Mouse (Mus musculus) midbrain, postnatal 0 days (tissue): ENCODE measurements around the gene Gprc5b. TPM values are rescaled to one million over a fixed set of nuclear protein-coding genes. Genes with fewer than 3 reads are reported as not detected.

Source experiments
- ATAC-seq: fragments of 200-750 bp; cut with Nextera tagmentation; 2 replicates; pipeline ENCODE4 v1.8.0; 2017; ENCODE audit warnings: moderate number of reproducible peaks, mild to moderate bottlenecking, moderate TSS enrichment, moderate library complexity; ENCODE audit not compliant: low FRiP score
- DNase-seq: peaks from one replicate; pipeline ENCODE4 v3.0.0-alpha.2; 2015; ENCODE audit warnings: low spot score
- H3K27ac ChIP-seq: fragments of 300-500 bp; sonication (generic); 2 replicates; pipeline ENCODE4 v1.5.1; 2014; ENCODE audit warnings: low read depth, mild to moderate bottlenecking, low read length, mixed read lengths
- H3K27me3 ChIP-seq: fragments of 300-500 bp; sonication (generic); 2 replicates; pipeline ENCODE4 v1.6.1; 2014; ENCODE audit warnings: low read length, control low read depth, mixed read lengths; ENCODE audit not compliant: insufficient read depth
- H3K36me3 ChIP-seq: fragments of 300-500 bp; sonication (generic); 2 replicates; pipeline ENCODE4 v1.6.1; 2014; ENCODE audit warnings: low read length, control low read depth, mixed read lengths; ENCODE audit not compliant: insufficient read depth
- H3K4me1 ChIP-seq: fragments of 300-500 bp; sonication (generic); 2 replicates; pipeline ENCODE4 v1.6.1; 2014; ENCODE audit warnings: mild to moderate bottlenecking, control low read depth, antibody characterized with exemption, low read length, mixed read lengths; ENCODE audit not compliant: insufficient read depth
- H3K4me2 ChIP-seq: fragments of 300-500 bp; sonication (generic); 2 replicates; pipeline ENCODE4 v1.6.1; 2014; ENCODE audit warnings: low read depth, mild to moderate bottlenecking, low read length, mixed read lengths; ENCODE audit not compliant: poor library complexity, severe bottlenecking
- H3K4me3 ChIP-seq: fragments of 300-500 bp; sonication (generic); 2 replicates; pipeline ENCODE4 v1.5.1; 2014; ENCODE audit warnings: low read depth, mild to moderate bottlenecking, low read length, moderate library complexity
- H3K9ac ChIP-seq: fragments of 300-500 bp; sonication (generic); replicated peaks from 2 replicates; pipeline ENCODE4 v1.6.1; 2014; ENCODE audit warnings: mild to moderate bottlenecking, low read length, moderate library complexity, mixed read lengths; ENCODE audit not compliant: poor library complexity, severe bottlenecking
- H3K9me3 ChIP-seq: fragments of 300-500 bp; sonication (generic); 2 replicates; pipeline ENCODE4 v1.6.1; 2016; ENCODE audit warnings: low read length, control low read depth
- CTCF ChIP-seq: IDR thresholded peaks from 2 replicates; pipeline ENCODE4 v1.5.1; 2016; ENCODE audit warnings: antibody characterized with exemption, mild to moderate bottlenecking
- WGBS: fragments of 180-500 bp; shearing (Covaris S2); extraction: QIAGEN DNeasy Blood & Tissue Kit; methylation state at CpG from one replicate; pipeline ENCODE4 v1.1.7; 2014; 5-methylcytosine and 5-hydroxymethylcytosine counted together
- polyA plus RNA-seq: library from polyadenylated mRNA; unstranded; fragments of >200 nt; fragmentation: Nextera tagmentation; extraction: Ambion mirVana; gene quantifications from 2 replicates; pipeline ENCODE4 v1.2.1, GENCODE M21; 2015
- total RNA-seq: library from RNA; depleted of rRNA; stranded (reverse); fragments of >200 nt; gene quantifications from 2 replicates; pipeline ENCODE4 v1.2.3, GENCODE M21; 2014

The Gprc5b gene
- total and polyA plus RNA-seq, 2 experiments from 2014 or later, result 6.6 to 30.1 TPM

DNA sequence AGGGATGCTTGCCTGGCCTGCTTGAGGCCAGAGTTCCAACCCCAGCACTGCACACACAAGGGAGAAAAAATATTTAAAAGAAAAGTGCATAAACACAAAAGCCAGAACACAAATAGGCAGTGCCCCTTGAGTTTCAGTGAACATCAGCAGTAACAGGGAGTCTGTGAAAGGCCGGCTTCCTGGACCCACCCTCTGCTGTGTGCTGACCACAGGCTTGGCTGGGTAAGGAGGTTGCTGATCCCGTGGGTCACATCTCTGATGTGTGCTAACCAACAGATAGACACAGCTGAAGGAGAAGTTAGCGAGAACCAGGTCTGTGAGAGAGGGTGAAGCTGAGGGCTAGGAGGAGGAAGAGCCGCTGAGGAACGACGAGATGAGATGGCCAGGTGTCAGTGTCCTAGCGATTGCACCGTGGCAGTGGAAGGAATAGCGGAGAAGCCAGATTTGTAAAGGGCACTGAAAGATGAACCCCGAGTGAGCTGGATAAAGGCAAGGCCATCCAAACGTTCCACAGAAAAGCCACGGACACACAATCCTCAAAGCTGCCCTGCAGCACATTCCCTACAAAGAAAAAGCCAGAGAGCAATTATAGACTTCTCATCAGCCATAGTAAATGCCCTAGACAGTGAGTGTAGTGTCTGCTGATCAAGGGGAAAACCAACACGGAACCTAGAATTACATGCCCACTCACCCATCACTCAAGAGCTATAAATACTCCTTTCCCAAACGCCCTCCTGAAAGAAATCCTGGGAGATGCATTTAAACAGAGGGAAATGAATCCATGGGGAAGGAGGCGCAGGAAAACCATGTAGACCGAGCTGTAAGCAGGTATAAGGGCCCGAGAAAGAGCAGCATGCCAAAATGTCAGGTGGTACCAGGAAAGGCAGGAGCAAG is 63.3 kb downstream of the Gprc5b start:
- no peaks in the 10 kb centered on the region; the same call in 1 of the 2 replicates for H3K4me1 ChIP-seq
- no peak for TF ChIP-seq CTCF
- H3K9me3 ChIP-seq, result no peaks in the 10 kb centered on the region
- H3K4me3 ChIP-seq, result no peak overlapping the region
- H3K36me3 ChIP-seq, result no peaks in the 10 kb centered on the region
- no peak for DNase-seq
- H3K9ac ChIP-seq, result no peak overlapping the region
- ATAC-seq, result no peak
- 80% methylated on average over 17 of the region's 17 CpGs for WGBS
- no peaks in the 10 kb centered on the region for H3K27me3 ChIP-seq
- H3K4me2 ChIP-seq, result no peak overlapping the region
- H3K27ac ChIP-seq, result no peak overlapping the region

DNA sequence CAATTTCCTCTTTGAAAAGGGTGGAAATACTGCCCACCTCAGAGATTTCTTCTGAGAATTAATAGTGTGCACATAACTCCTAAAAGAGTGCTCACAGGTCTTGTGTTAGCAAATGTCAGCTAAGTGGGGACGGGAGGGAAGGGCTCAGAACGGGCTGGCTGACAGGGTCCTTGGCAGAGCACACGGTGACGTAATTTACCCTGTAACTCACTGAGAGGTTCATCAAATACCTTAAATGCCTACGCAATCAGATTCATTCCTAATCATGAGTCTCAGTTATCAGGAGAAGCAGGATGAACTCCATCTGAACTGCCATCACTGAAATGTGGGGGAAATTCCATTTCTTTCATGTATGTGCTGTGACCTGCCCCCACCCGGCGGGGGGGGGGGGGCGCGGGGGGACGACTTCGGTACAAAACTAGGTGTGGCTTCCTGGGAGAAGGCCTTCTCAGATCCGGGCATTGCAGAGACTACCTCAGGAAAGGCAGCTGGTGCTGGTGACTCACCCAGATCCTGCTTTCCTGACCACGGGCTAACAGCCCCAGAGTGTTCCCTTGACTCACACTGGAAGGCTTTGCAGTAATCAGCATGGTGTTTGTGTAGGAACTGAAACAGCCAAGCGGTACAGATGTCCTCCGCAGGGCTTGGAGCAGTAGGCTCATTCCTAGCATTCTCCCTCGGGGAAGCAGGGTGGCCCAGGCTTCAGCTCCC is 65.3 kb downstream of the Gprc5b start:
- no peak for TF ChIP-seq CTCF
- no peak overlapping the region for H3K27ac ChIP-seq
- no peaks in the 10 kb centered on the region for H3K9me3 ChIP-seq
- no peaks in the 10 kb centered on the region for H3K36me3 ChIP-seq
- WGBS, result 47% methylated on average over 13 of the region's 16 CpGs
- no peak overlapping the region for H3K4me3 ChIP-seq
- H3K4me2 ChIP-seq, result no peak overlapping the region
- no peaks in the 10 kb centered on the region for H3K4me1 ChIP-seq
- no peaks in the 10 kb centered on the region for H3K27me3 ChIP-seq
- DNase-seq, result peak; percentile 31
- no peak for ATAC-seq
- H3K9ac ChIP-seq, result no peak overlapping the region

DNA sequence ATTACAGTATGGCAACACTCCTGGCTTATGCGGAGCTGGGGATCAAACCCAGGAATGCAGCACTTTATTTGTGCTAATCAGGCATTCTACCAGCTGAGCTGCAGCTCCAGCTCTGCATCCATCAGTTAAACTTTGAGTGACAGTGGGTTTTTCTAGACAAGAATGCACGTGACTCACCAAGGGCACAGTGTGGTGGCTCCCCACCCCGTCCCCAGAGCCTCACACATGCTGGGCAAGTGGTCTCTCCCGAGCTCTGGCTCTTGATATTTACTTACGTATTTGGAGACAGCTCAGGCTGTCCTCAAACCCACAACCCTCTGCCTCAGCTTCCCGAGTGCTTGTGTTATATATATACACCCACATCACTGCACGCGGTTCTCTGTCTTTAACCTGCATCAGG is 66.1 kb downstream of the Gprc5b start:
- ATAC-seq, result no peak
- no peak for DNase-seq
- Histone ChIP-seq H3K4me2 (no peak overlapping the region), H3K4me3 (no peak overlapping the region), H3K27me3 (no peaks in the 10 kb centered on the region), H3K4me1 (no peaks in the 10 kb centered on the region), H3K9me3 (no peaks in the 10 kb centered on the region), H3K9ac (no peak overlapping the region), H3K36me3 (no peaks in the 10 kb centered on the region), H3K27ac (no peak overlapping the region)
- TF ChIP-seq CTCF, result no peak
- 73% methylated on average over 8 of the region's 8 CpGs for WGBS

DNA sequence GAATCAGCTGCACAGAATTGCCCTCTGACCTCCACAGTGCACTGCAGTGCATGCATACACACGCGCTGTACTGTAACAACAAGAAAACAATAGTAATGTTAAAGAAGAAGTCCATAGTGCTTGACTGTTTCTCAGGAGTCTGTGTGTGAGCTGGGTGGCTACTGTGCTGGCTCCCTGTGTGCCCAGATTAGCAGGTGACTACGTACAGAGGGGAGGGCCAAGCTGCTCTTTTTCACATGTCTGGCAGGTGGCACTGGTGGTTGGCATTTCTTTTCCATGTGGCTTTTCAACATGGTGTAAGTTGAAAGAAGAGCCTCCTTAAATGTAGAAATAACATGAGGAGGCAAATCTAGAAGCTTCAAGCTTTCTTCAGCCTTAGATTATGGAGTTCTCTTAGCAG is 66.7 kb downstream of the Gprc5b start:
- Histone ChIP-seq H3K9ac (no peak overlapping the region), H3K9me3 (no peaks in the 10 kb centered on the region), H3K4me3 (no peak overlapping the region), H3K27ac (no peak overlapping the region), H3K4me2 (no peak overlapping the region), H3K27me3 (no peaks in the 10 kb centered on the region), H3K4me1 (no peaks in the 10 kb centered on the region), H3K36me3 (no peaks in the 10 kb centered on the region)
- DNase-seq (no peak), ATAC-seq (no peak)
- WGBS, result 89% methylated on average over 3 of the region's 3 CpGs
- no peak for TF ChIP-seq CTCF

DNA sequence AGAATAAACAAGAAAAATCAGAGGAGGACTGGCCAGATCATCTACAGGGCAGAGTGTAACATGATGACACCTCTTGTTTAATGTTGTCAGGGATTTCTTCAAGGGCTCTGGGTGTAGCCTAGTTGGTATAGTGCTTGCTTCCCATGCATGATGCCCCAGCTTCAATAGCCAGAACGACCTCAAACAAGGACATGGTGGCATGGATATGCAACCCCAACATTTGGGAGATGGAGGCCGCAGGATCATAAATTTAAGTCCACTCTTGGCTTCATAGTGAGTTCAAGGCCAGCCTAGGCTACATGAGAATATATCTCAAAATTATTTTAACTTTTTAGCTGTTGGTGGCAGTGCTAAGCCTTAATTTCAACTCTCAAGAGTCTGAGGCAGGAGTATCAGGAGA is 67.7 kb downstream of the Gprc5b start:
- no peak for TF ChIP-seq CTCF
- Histone ChIP-seq H3K27ac (no peak overlapping the region), H3K4me2 (no peak overlapping the region), H3K4me1 (no peaks in the 10 kb centered on the region), H3K9ac (no peak overlapping the region), H3K36me3 (no peaks in the 10 kb centered on the region), H3K27me3 (no peaks in the 10 kb centered on the region), H3K4me3 (no peak overlapping the region), H3K9me3 (no peaks in the 10 kb centered on the region)
- WGBS, result 88% methylated on average over 2 of the region's 2 CpGs
- ATAC-seq, result no peak
- no peak for DNase-seq
